Mouse (Mus musculus): Measurements from ENCODE around the gene Gm10354. TPM values are rescaled to one million over a fixed set of nuclear protein-coding genes. Genes with fewer than 3 reads are reported as not detected.
"Not testable (repeated sequence)": the region's sequence is repeated elsewhere in the genome, so short reads cannot be mapped to it uniquely, and the experiment has no call there.

Gm10354 gene
- total RNA-seq, 2 experiments from 2014 or later = not detected

DNA sequence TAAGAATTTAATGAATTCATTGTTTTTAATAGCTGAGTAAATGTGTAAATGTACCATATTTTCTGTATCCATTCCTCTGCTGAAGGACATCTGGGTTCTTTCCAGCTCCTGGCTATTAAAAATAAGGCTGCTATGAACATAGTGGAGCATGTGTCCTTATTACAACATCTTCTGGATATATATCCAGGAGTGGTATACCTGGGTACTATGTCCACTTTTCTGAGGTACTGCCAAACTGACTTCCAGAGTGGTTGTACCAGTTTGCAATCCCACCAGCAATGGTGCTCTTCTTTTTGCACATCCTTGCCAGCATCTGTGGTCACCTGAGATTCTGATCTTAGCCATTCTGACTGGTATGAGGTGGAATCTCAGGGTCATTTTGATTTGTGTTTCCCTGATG lies 25.1 kb downstream of the Gm10354 start:
- not testable (repeated sequence) for DNase-seq

DNA sequence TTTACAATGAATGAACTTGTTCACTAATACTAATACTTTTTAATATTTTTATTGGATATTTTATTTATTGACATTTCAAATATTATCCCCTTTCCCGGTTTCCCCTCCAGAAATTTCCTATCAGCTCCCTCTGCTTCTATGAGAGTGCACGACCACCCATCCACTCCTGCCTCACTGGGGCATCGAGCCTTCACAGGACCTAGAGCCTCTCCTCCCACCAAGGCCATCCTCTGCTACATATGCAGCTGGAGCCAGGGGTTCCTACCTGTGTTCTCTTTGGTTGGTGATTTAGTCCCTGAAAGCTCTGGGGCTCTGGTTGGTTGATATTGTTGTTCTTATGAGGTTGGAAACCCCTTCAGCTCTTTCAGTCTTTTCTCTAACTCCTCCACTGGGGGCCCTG lies 26.0 kb downstream of the Gm10354 start:
- not testable (repeated sequence) for DNase-seq

DNA sequence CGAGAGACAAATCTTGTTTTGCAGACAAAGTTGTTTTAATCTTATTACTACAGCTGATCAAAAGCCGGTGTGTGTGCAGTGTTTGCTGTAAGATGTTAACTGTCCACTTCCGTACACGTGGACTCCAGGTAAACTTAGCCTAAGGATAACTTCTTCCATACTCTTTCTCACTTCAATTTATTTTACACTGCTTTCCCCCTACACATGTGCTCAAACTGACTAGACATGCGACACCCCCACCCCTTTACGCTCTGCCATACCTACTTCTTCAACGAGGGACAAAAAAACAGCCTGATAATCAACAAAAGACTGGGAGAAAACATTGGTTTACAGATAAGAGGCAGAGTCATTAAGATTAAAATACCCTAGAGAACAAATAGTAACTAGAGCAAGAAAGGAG lies 26.9 kb downstream of the Gm10354 start:
- not testable (repeated sequence) for DNase-seq

DNA sequence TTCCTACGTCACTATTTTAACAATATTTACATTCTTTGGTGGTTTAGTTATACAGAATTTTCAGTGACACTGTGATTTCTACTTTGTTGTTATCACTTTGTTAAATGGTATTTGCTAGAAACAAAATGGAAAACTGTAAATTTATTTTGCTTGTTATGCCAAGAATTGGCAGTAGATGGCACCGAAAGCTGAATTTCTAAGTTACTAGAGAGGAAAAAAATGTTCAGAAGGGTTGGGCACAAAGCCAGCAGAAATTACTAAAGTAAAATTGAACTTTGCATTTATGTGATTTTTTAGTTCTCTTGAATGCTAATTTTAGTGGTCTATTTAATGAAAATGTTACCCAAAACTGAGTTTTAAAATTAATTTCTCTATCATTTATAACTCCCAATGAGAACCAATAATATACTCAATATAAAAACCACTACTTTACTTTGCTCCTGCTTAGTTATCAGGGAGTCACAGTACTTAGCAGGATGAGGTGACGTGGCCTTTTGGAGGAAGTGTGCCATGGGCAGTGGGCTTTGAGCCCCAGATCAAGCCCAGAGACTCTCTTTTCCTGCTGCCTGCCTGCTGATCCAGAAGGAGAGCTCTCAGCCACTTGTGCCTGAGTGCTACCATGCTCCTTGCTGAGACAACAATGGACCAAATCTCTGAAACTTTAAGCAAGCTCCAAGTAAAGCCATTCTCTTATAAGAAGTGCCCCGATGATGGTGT lies 31.1 kb downstream of the Gm10354 start:
- DNase-seq = not testable (repeated sequence)

DNA sequence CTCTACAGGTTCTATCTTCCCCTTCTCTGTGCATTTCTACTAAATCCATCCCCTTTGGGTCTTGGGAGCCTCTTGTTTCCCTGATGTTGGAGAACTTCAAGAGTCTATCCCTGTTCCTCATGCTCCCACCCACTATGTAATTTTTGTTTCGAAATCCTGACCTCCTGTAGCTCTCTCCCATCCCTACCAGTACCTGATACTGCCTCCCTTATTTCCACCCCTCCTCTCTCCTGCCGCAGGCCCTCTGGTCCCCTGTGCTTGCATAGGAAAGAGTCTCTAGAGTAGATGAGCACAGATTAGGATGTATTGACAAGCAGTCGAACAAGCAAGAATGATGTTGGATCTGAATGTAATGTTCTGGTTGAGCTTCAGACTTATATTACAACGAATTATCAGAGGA lies 33.2 kb downstream of the Gm10354 start:
- not testable (repeated sequence) for DNase-seq

DNA sequence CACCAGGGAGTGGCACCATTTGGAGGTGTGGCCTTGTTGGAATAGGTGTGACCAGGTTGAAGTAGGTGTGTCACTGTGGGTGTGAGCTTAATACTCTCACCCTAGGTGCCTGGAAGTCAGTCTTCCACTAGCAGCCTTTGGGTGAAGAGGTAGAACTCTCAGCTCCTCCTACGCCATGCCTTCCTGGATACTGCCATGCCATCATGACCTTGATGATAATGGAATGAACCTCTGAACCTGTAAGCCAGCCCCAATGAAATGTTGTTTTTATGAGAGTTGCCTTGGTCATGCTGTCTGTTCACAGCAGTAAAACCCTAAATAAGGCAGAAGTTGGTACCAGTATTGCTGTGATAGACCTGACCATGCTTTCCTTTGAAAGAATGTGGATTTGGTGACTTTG lies 37.7 kb downstream of the Gm10354 start:
- DNase-seq = not testable (repeated sequence)

DNA sequence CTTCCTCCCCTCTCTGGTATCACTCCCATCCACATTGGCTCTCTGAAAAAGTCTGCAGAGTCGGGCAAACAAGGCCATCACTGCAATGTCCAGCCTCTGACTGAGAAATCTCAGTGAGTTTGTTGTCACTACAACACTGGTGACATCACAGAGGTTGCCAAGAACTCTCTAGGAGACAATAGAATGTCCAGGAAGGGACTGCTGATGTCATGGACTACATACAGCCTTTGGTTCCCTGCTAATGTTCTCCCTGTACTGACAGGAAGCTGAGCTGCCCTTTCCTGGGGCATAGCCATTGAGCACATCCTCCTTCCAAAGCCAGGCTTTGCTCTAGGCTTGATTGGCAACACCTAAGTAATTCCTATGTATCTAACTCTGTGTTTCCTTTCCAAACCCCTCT lies 40.4 kb downstream of the Gm10354 start, which contains the start of gene Speer4e:
Gene Speer4e (minus strand): TSS at position 101 of the 400 bp plus-strand sequence.
- DNase-seq = not testable (repeated sequence)

DNA sequence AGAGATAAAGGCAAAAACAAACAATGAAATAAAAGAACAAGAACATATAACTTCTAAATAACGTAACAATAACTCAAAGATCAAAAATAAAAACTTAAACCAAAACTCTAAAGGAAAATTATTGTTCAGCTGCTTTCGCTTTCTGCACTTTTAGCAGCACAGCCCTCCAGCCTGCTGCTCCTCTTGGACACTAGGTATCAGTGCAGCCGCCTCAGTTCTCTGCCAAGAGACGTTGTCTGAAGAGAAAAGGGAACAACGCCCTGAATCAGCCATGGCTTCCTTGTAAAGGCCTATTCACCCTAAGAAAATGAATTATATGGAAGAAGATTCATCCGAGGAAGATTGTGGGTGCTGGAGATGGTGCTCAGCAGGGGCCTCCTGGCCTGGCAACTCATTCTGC lies 45.0 kb downstream of the Gm10354 start:
- DNase-seq = not testable (repeated sequence)

DNA sequence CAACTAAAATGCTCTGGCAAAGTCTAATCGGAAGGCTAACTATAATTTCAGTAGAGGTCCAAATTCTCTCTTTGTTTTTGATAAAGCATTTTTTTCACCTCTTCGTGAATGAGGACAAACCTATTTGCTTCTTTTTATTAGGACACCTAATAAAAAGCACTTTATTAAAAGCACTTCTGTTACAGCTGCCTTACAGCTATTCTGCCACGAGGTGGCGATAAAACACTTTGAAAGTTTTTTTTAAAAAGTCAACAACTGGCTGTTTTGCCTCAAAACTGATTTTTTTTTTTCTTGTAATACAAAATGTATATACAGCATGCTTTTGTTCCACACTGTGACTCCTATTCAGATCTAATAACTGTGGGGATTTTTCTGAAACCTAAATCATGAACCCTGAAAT lies 51.7 kb downstream of the Gm10354 start:
- not testable (repeated sequence) for DNase-seq

Other genes with a start within 250 kb of the Gm10354 start
- gene Gm9758, start 64.0 kb downstream of the Gm10354 start, total RNA-seq (2021) = not detected
- gene Speer4e, start 40.5 kb downstream of the Gm10354 start, total RNA-seq (2021) = not detected
- gene Gm17019, start 54.1 kb upstream of the Gm10354 start, total RNA-seq (2021) = not detected

Measured in heart, adult 18-20 months (tissue).